Mouse (Mus musculus): Measurements from ENCODE around the gene Mpp5. TPM values are rescaled to one million over a fixed set of nuclear protein-coding genes. Genes with fewer than 3 reads are reported as not detected.

Gene Mpp5
- polyA plus RNA-seq, 2 experiments from 2014 or later: 14.3 to 18.0 TPM

- no peak for ATAC-seq
These were observed 99.5 kb downstream of the Mpp5 start for GRCm38 (mm10) chr12:78848246-78848645.

- peak; percentile 10 for ATAC-seq
These were observed 112.3 kb downstream of the Mpp5 start for GRCm38 (mm10) chr12:78860921-78861495.

DNA sequence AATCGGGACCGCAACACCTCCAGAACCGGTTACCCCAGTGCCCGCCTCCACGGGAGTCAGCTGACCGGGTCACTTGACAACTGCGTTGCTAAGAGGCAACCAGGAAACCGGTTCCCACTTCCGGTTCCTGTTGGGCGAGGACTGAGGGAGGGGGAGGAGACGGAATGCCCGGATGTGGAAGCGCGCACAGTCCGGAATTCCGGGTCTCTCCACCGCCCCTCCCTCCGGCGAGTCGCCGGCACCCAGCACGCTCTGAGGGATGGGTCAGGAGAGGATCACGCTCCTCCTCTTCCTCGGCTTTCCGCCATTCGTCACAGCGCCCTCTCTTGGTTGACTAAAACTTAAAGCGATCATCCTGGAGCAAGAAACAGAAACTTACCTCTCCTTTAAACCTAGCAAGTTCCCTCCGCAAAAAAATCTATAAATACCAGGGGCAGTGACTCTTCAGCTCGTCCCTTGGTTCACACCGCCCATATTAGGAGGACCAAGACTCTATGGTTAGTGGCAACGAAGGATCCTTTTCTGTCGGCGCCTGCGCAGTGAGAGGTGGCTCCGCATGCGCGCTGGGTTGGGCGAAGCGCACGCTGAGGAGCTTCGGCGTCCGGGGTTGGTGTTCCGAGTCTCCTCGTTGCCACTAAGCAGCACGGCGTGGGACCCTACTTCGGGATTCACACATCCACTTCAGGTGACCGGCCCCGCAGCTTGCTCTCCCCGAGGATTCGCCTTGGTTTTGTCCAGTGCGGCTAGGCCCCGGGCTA, 113.0 kb downstream of the Mpp5 start, which contains the start of the genes Atp6v1d and Eif2s1:
Gene Atp6v1d, minus strand, starts transcription at position 143 of the 758 bp plus-strand sequence.
Gene Eif2s1, plus strand, starts transcription at position 324 of the 758 bp plus-strand sequence.
- peak; percentile 90 for ATAC-seq

GRCm38 (mm10) chr12:78862254-78862730, 113.6 kb downstream of the Mpp5 start:
- ATAC-seq: peak; percentile 7

DNA sequence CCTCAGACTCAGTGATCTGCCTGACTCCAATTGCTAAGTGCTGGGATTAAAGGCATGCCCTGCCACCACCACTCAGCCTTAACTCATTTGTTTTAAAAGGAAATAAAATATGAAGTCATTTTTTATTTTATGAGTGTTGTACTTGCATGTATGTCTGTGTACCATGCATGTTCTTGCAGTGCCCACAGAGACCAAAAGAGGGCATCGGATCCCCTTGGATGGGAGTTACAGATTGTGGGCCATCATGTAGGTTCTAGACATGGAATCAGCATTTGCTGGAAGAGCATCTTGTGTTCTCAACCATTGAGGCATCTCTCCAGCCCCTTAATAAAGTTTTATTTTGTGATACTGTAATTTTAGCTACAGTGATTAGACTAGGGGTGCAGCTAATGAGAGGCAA, 116.7 kb downstream of the Mpp5 start:
- no peak for ATAC-seq

DNA sequence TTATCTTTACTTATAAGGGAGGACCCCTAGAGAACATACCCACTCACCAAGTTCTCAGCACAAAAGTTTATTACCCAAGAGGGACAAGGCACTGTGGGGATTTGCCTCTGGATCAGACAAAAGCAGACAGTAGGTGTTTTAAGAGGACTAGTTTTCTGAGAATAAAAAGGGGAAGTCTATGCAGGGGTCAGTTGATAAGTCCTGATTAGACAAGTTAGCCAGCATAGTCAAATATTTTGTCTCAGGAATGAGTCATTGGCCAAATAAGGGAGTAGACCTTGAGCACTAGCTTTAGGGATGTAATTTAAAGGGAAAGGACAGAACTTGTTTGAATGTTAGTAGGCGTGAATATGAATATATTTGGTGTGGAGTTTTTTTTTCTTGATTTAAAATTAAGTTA, 119.4 kb downstream of the Mpp5 start:
- no peak for ATAC-seq

- ATAC-seq: no peak
These were observed 125.9 kb downstream of the Mpp5 start for GRCm38 (mm10) chr12:78874581-78874980.

DNA sequence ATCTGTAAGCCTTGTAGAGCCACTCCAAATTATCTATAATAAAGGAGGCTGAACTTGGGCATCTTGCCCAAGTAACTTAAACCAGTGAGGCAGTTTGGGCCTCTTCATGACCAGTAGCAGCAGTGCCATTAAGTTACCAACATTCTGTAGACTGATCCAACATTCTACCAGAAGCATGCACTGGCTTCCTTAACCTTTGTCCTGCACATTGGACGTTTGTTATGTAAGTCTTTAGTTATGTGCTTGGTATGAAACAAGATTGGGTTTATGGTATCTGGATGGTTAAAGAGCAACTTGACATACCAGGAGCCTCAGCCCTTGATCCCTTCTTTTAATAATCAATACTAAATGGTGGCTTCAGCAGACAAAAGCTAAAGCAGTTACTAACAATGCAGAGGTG, 141.4 kb downstream of the Mpp5 start:
- no peak for ATAC-seq

Other genes starting within 250 kb of the Mpp5 start
- gene Fam71d, start 57.4 kb upstream of the Mpp5 start, polyA plus RNA-seq (2017; shearing (Covaris generic)): under 1 TPM in 1 of 2 experiments, not detected in 1; 0.46 TPM
- 100 to 1,000 TPM; 240 to 257 TPM for gene Atp6v1d, start 112.7 kb downstream of the Mpp5 start, polyA plus RNA-seq (2017; shearing (Covaris generic))
- 100 to 1,000 TPM; 189 to 200 TPM for gene Eif2s1, start 112.9 kb downstream of the Mpp5 start, polyA plus RNA-seq (2017; shearing (Covaris generic))
- under 1 TPM in 1 of 2 experiments, not detected in 1; 0.39 TPM for gene Plek2, start 158.1 kb downstream of the Mpp5 start, polyA plus RNA-seq (2017; shearing (Covaris generic))

All from CD4-positive, CD25-positive, alpha-beta regulatory T cell, adult 4 months (primary cell).